Mouse (Mus musculus): ENCODE measurements around the gene Bnip2. TPM values are rescaled to one million over a fixed set of nuclear protein-coding genes. Genes with fewer than 3 reads are reported as not detected.
A peak's percentile ranks its signal among the peaks of the same experiment; 100 is the strongest.
"Not testable (repeated sequence)": the region's sequence is repeated elsewhere in the genome, so short reads cannot be mapped to it uniquely, and the experiment has no call there.

Bnip2 gene
- polyA plus RNA-seq, 1 experiment from 2014 or later, result 51.4 TPM

DNA sequence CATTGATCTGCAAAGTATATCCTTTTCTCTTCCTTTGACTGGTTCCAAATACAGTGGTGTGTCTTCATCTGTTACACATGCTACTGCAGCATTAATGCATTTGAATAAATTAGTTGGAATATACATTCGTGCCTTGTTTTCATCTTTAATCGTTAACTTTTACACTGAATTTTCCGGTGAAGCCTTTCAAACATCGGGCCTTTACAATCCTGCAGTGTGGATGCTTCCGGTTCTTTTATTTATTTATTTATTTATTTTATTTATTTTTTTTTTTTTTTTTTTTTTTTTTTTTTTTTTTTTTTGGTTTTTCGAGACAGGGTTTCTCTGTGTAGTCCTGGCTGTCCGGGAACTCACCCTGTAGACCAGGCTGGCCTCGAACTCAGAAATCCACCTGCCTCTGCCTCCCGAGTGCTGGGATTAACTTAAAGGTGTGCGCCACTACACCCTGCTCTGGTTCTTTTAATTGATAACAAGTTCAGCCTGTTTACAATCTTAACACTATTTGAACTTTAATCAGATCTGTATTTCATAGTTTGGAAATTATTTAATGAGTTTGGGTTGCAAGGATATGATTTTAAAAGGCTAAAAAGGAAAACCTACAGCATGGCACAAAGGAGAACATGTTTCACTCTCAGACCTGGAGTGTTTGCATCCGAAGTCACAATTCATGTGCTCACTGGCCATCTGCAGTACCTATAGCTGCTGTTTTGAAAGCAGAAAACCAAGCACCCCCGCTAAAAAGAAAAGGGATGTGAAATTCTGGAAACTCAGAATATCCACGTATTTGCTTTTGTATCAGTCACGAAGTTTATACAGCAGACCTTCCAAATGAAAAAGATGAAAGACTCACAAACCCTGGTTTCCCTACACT, 22.5 kb downstream of the Bnip2 start:
- no peaks in the 10 kb centered on the region for H3K9me3 ChIP-seq (replicated peaks)
- peak overlapping the region; percentile 96 for H3K9ac ChIP-seq
- DNase-seq, result no peak
- peak overlapping the region; percentile 89 for H3K27ac ChIP-seq
- WGBS (ENCODE audit: insufficient replicate concordance), result 54% methylated on average over 14 of the region's 14 CpGs
- H3K36me3 ChIP-seq, result peaks cover 39% of the 10 kb centered on the region
- peak; percentile 53 for ATAC-seq (ENCODE audit: low read depth)
- H3K4me1 ChIP-seq (replicated peaks), result peaks cover 62% of the 10 kb centered on the region
- no peaks in the 10 kb centered on the region for H3K27me3 ChIP-seq
- H3K4me2 ChIP-seq, result peak overlapping the region; percentile 87
- peak overlapping the region; percentile 93 for H3K4me3 ChIP-seq (replicated peaks)

DNA sequence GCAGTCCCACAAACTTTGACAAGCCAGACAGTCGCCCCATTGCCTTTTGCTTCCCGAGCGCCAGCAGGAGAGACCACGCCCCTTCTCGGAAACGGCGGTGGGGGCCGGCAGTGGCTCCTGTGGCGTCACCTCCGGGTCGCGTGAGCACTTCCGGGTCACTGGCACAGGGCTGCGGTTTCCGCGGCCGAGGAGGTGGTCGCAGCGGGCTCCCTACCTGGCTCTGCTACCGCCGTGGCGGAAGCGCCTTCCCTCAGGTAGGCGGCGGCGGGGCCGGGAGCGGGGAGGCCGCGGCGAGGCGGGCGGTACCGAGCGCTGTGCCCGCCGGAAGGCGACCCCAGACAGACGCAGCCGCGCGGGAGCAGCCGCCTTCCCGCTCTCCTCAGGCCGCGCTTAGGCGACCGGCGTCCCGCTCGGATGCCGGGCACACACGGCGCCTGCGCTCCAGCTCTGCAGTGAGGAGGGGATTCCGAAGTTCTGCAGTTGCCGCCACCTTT, 23.2 kb downstream of the Bnip2 start, which contains the start of gene Gtf2a2:
Gtf2a2 (plus strand) TSS at position 143 of the 494 bp plus-strand sequence.
- Histone ChIP-seq H3K4me3 (replicated peaks) (peak within 1 kb of the TSS; percentile 93), H3K4me2 (peak within 1 kb of the TSS; percentile 87), H3K36me3 (peaks cover 40% of the 10 kb centered on the region), H3K9ac (peak within 1 kb of the TSS; percentile 96), H3K4me1 (replicated peaks) (peaks cover 67% of the 10 kb centered on the region), H3K27me3 (no peaks in the 10 kb centered on the region), H3K27ac (peak within 1 kb of the TSS; percentile 89), H3K9me3 (replicated peaks) (no peaks in the 10 kb centered on the region)
- WGBS (ENCODE audit: insufficient replicate concordance), result under 1% methylated on average over 57 of the region's 57 CpGs
- peak; percentile 93 for ATAC-seq (ENCODE audit: low read depth)
- peak; percentile 86 for DNase-seq

DNA sequence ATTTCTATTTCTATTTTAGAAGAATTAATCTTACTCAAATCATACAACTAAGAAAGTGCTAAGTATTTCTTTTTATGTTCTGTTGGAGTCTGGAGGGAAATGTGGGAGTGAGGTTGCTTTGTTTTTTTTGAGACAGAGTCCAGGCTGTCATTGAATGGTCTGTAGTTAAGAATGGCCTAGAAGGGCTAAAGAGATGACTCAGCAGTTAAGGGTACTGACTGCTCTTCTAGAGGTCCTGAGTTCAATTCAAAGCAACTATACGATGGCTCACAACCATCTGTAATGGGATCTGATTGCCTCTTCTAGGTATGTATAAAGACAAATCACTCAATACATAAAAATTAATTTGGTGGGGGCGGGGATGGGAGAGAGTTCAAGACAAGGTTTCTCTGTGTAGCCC, 26.4 kb downstream of the Bnip2 start:
- no peak for ATAC-seq (ENCODE audit: low read depth)
- no peak overlapping the region for H3K27ac ChIP-seq
- WGBS (ENCODE audit: insufficient replicate concordance), result 78% methylated on average over 2 of the region's 2 CpGs
- no peak overlapping the region for H3K4me2 ChIP-seq
- H3K27me3 ChIP-seq, result no peaks in the 10 kb centered on the region
- no peak for DNase-seq
- H3K4me1 ChIP-seq (replicated peaks), result peaks cover 51% of the 10 kb centered on the region
- H3K36me3 ChIP-seq, result peaks cover 32% of the 10 kb centered on the region
- H3K9ac ChIP-seq, result no peak overlapping the region
- H3K4me3 ChIP-seq (replicated peaks), result no peak overlapping the region
- no peaks in the 10 kb centered on the region for H3K9me3 ChIP-seq (replicated peaks)

DNA sequence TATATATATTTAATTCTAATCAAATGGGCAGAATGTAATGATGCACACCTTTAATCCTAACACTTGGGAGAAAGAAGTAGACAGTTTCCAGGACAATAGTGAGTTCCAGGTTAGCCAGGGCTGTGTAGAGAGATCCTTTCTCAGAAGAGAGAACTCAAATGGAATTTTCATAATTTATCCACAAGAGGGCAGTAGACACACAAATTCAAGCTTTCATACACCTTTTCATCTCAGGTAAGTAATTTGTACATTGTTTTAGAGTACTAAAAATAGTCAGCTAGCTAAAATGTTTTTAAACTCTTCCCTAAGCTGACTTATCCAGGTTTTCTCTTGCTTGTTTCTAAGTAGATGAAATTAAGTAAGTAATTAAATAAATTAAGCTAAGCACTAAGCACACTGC, 29.6 kb downstream of the Bnip2 start:
- H3K27ac ChIP-seq, result no peak overlapping the region
- peaks cover 58% of the 10 kb centered on the region for H3K4me1 ChIP-seq (replicated peaks)
- ATAC-seq (ENCODE audit: low read depth), result no peak
- no peak for DNase-seq
- H3K9me3 ChIP-seq (replicated peaks), result no peaks in the 10 kb centered on the region
- H3K9ac ChIP-seq, result no peak overlapping the region
- H3K36me3 ChIP-seq, result peaks cover 47% of the 10 kb centered on the region
- H3K4me3 ChIP-seq (replicated peaks), result no peak overlapping the region
- no peaks in the 10 kb centered on the region for H3K27me3 ChIP-seq
- H3K4me2 ChIP-seq, result no peak overlapping the region

- peaks cover 50% of the 10 kb centered on the region for H3K4me1 ChIP-seq (replicated peaks)
- H3K36me3 ChIP-seq, result peaks cover 39% of the 10 kb centered on the region
- DNase-seq (no peak), ATAC-seq (ENCODE audit: low read depth) (peak; percentile 77)
- no peak overlapping the region for H3K9ac ChIP-seq
- 19% methylated on average over 1 of the region's 1 CpGs for WGBS (ENCODE audit: insufficient replicate concordance)
- no peaks in the 10 kb centered on the region for H3K27me3 ChIP-seq
- peak overlapping the region; percentile 55; the same call in 1 of the 2 replicates for H3K27ac ChIP-seq
- H3K4me2 ChIP-seq, result no peak overlapping the region
- H3K4me3 ChIP-seq (replicated peaks), result no peak overlapping the region
- no peaks in the 10 kb centered on the region for H3K9me3 ChIP-seq (replicated peaks)
Observed at GRCm38 (mm10) chr9:70021610-70022009, 32.3 kb downstream of the Bnip2 start.

GRCm38 (mm10) chr9:70022083-70022482, 32.8 kb downstream of the Bnip2 start:
- peak; percentile 57; the same call in 1 of the 2 replicates for ATAC-seq (ENCODE audit: low read depth)
- Histone ChIP-seq H3K36me3 (peaks cover 35% of the 10 kb centered on the region), H3K4me1 (replicated peaks) (peaks cover 45% of the 10 kb centered on the region), H3K9me3 (replicated peaks) (no peaks in the 10 kb centered on the region), H3K4me3 (replicated peaks) (no peak overlapping the region), H3K4me2 (no peak overlapping the region), H3K9ac (no peak overlapping the region), H3K27me3 (no peaks in the 10 kb centered on the region), H3K27ac (peak overlapping the region; percentile 7; the same call in 1 of the 2 replicates)
- WGBS (ENCODE audit: insufficient replicate concordance), result 64% methylated on average over 4 of the region's 4 CpGs
- DNase-seq, result no peak

DNA sequence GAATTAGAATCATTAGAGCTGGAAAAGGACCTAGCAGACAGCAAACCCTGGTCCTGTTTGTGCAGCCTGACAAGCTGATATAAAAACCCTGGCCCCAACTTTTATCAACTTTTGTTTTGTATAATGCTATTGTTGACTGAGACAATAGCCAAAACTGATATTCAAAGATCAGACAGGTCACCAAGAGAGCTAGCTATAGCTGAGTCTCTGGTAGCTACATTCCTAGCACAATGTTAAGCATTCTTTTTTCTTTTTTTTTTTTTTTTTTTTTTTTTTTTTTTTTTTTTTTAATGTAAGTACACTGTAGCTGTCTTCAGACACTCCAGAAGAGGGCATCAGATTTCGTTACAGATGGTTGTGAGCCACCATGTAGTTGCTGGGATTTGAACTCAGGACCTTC, 34.3 kb downstream of the Bnip2 start:
- DNase-seq; H3K4me2 ChIP-seq; H3K9ac ChIP-seq; H3K4me3 ChIP-seq (replicated peaks); H3K27me3 ChIP-seq; H3K9me3 ChIP-seq (replicated peaks); H3K27ac ChIP-seq; ATAC-seq (ENCODE audit: low read depth): not testable (repeated sequence)
- Histone ChIP-seq H3K36me3 (peaks cover 29% of the 10 kb centered on the region), H3K4me1 (replicated peaks) (peaks cover 44% of the 10 kb centered on the region)
- WGBS (ENCODE audit: insufficient replicate concordance), result 78% methylated on average over 1 of the region's 1 CpGs

- ATAC-seq (ENCODE audit: low read depth), result no peak
- H3K9me3 ChIP-seq (replicated peaks), result no peaks in the 10 kb centered on the region
- no peak overlapping the region for H3K9ac ChIP-seq
- H3K4me2 ChIP-seq, result no peak overlapping the region
- DNase-seq, result no peak
- 0 out of 2 replicates have a peak, but pooled peaks cover 2% of the 10 kb centered on the region for H3K27me3 ChIP-seq
- peaks cover 44% of the 10 kb centered on the region for H3K4me1 ChIP-seq (replicated peaks)
- H3K27ac ChIP-seq, result no peak overlapping the region
- no peak overlapping the region for H3K4me3 ChIP-seq (replicated peaks)
- H3K36me3 ChIP-seq, result peaks cover 23% of the 10 kb centered on the region
Observed at GRCm38 (mm10) chr9:70024648-70025047, 35.4 kb downstream of the Bnip2 start.

- Histone ChIP-seq H3K27ac (no peak overlapping the region), H3K4me2 (no peak overlapping the region), H3K9me3 (replicated peaks) (no peaks in the 10 kb centered on the region), H3K4me1 (replicated peaks) (peaks cover 44% of the 10 kb centered on the region), H3K4me3 (replicated peaks) (no peak overlapping the region), H3K36me3 (peaks cover 16% of the 10 kb centered on the region), H3K27me3 (0 out of 2 replicates have a peak, but pooled peaks cover 2% of the 10 kb centered on the region), H3K9ac (no peak overlapping the region)
- DNase-seq, result no peak
- ATAC-seq (ENCODE audit: low read depth), result no peak
- WGBS (ENCODE audit: insufficient replicate concordance), result 76% methylated on average over 2 of the region's 2 CpGs
Observed at GRCm38 (mm10) chr9:70025365-70026012, 36.2 kb downstream of the Bnip2 start.

GRCm38 (mm10) chr9:70032167-70032566, 42.9 kb downstream of the Bnip2 start:
- 46% methylated on average over 1 of the region's 1 CpGs for WGBS (ENCODE audit: insufficient replicate concordance)
- ATAC-seq (ENCODE audit: low read depth), result no peak
- no peak overlapping the region for H3K4me2 ChIP-seq

GRCm38 (mm10) chr9:70033056-70033455, 43.8 kb downstream of the Bnip2 start:
- Histone ChIP-seq H3K9me3 (replicated peaks) (no peaks in the 10 kb centered on the region), H3K27ac (no peak overlapping the region), H3K36me3 (no peaks in the 10 kb centered on the region), H3K4me3 (replicated peaks) (no peak overlapping the region), H3K9ac (no peak overlapping the region), H3K4me2 (no peak overlapping the region), H3K27me3 (peaks cover 18% of the 10 kb centered on the region), H3K4me1 (replicated peaks) (no peaks in the 10 kb centered on the region)
- 63% methylated on average over 9 of the region's 9 CpGs for WGBS (ENCODE audit: insufficient replicate concordance)
- no peak for DNase-seq
- ATAC-seq (ENCODE audit: low read depth), result no peak

More at GRCm38 (mm10) chr9:70032167-70032566, 42.9 kb downstream of the Bnip2 start:
- Histone ChIP-seq H3K4me3 (replicated peaks) (no peak overlapping the region), H3K9ac (no peak overlapping the region), H3K36me3 (no peaks in the 10 kb centered on the region), H3K27ac (no peak overlapping the region), H3K27me3 (peaks cover 15% of the 10 kb centered on the region), H3K4me1 (replicated peaks) (no peaks in the 10 kb centered on the region), H3K9me3 (replicated peaks) (no peaks in the 10 kb centered on the region)
- no peak for DNase-seq

Measured in liver, embryonic 13.5 days (tissue).